Mouse (Mus musculus) testis, postnatal 10 days (tissue): ENCODE results near the gene Zfyve27.
A peak's percentile ranks its signal among the peaks of the same experiment; 100 is the strongest.

Source experiments
- DNase-seq: peaks from one replicate; pipeline ENCODE4 v3.0.0; 2021; ENCODE audit warnings: low spot score

The Zfyve27 gene

GRCm38 (mm10) chr19:42177461-42177860 lies 13.7 kb downstream of the Zfyve27 start:
- DNase-seq, result no peak

- DNase-seq, result no peak
These were observed 15.6 kb downstream of the Zfyve27 start for GRCm38 (mm10) chr19:42179356-42179755.

- DNase-seq, result no peak
These were observed 18.9 kb downstream of the Zfyve27 start for GRCm38 (mm10) chr19:42182673-42183072.

DNA sequence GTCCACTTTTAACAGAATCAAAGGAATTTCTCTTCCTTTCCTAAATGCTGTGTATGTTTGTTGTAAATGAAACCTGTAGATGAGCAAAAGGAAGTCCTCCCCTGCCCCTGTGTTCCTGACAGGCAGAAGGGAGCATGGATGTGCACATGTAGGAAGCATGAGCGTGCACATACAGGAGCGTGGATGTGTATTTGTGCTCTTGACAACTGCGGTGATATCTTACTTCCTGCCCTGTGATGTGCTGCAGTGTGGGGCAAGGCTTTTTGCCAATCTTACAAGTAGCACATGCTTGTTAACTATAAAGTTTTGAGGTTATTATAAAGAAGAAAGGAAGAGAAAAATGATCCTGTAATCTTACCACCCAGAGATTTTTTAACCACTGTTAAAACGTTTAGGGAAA lies 26.0 kb downstream of the Zfyve27 start:
- DNase-seq, result no peak

- peak; percentile 81 for DNase-seq
These were observed 26.7 kb downstream of the Zfyve27 start for GRCm38 (mm10) chr19:42190494-42190893.

- no peak for DNase-seq
These were observed 29.6 kb downstream of the Zfyve27 start for GRCm38 (mm10) chr19:42193311-42193710.

DNA sequence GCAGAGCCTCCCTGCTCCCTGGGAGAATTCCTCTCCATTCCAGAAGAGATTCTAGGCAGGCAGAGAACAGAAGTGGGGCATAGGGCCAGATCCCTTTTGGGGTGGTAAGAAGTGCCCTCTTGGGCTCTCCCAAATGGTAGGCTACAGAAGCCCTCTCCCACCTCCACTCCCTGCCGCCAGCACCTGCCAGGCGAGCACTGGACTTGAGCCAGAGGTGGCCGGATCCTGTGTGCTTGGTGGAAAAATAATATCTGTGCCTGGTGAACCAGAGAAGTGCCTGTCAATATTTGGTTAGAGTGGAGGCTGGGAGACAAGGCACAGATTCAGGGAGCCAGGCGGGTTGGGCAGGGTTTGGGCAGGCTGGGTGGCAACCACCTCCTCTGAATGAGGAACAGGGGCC lies 32.6 kb downstream of the Zfyve27 start:
- DNase-seq, result no peak

GRCm38 (mm10) chr19:42197066-42197465 lies 33.3 kb downstream of the Zfyve27 start:
- no peak for DNase-seq

DNA sequence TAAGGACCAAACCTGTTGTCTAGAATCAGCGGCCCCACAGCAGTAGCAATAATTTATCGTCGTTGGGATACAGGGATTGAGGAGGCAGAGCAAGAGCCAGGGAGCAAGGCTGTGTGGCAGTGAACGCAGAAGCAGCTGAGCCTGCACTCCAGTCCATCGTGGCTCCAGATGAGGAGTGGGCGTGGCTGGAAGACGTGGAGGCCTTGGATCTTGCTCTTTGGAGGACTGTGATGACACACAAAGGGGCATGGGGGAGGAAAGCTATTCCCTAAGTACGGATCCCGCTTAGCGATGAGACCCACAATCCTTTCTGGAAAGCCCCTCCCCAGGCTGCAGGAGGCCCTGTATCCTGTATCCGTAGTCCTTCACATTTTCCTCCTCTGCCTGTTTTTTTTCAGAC lies 34.3 kb downstream of the Zfyve27 start:
- no peak for DNase-seq

GRCm38 (mm10) chr19:42201696-42202381 lies 38.1 kb downstream of the Zfyve27 start, which contains the start of gene Sfrp5:
TSS of gene Sfrp5 (minus strand) at chr19:42202252.
- no peak for DNase-seq

DNA sequence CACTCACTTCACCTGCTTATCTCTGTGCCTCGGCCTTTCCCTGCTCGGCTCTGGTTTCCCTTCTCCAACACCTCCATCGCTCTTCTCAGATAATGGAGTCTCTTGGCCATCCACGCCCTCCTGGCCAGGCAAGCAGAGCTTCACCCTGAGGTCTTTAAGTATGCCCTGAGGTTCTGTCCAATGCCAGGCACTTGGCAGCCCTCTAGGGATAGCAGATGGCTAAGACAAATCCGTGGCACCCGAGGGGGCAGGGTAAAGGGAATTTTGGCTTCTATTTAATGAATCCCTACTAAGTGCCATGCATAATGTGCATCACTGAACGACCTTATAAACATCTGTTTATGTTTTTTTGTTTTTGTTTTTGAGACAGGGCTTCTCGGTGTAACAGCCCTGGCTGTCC lies 38.7 kb downstream of the Zfyve27 start:
- DNase-seq, result no peak

DNA sequence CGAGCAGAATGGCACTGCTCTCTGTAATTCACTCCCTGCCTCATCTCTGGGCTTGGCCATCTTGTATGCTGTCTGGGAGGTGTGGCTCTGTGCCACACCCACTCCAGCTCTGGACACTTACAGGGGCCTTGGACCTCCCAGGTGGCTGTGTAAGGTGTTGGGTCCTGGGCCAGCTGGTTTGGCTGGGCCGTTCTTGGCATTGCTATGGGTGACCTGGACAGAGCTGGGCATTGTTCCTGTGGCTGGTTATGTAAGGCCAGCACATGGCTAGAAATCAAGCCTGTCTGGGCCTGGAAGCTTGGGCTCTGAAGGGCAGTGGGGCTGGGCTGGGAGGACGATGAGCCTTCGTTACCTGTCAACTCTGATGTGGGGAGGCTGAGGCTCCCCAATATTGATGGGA lies 40.6 kb downstream of the Zfyve27 start:
- DNase-seq, result no peak

- DNase-seq, result no peak
These were observed 41.5 kb downstream of the Zfyve27 start for GRCm38 (mm10) chr19:42205201-42205600.

DNA sequence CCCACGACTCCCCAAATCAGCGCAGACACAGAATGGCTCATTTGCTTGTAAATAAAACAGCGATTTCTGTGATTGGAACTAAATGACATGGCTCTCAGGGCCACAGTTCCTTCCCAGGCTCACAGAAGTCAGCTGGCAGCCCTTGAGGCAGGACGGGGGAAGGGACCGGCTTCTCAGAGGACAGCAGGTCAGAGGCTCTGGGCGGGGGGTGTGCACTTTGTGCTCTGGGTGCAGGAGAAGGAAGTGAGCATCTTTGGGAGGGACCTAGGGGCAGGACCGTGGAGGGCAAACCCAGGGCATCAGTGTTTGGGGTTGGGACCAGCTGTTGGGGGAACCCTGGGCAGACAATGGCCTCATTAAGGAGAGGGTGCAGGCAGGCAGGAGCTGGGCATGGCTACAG lies 45.7 kb downstream of the Zfyve27 start:
- DNase-seq, result no peak

- no peak for DNase-seq
These were observed 46.2 kb downstream of the Zfyve27 start for GRCm38 (mm10) chr19:42209976-42210375.

- DNase-seq, result no peak
These were observed 48.2 kb downstream of the Zfyve27 start for GRCm38 (mm10) chr19:42211936-42212335.

GRCm38 (mm10) chr19:42214601-42215000 lies 50.9 kb downstream of the Zfyve27 start:
- DNase-seq, result no peak

GRCm38 (mm10) chr19:42216699-42217373 lies 53.1 kb downstream of the Zfyve27 start:
- no peak for DNase-seq

DNA sequence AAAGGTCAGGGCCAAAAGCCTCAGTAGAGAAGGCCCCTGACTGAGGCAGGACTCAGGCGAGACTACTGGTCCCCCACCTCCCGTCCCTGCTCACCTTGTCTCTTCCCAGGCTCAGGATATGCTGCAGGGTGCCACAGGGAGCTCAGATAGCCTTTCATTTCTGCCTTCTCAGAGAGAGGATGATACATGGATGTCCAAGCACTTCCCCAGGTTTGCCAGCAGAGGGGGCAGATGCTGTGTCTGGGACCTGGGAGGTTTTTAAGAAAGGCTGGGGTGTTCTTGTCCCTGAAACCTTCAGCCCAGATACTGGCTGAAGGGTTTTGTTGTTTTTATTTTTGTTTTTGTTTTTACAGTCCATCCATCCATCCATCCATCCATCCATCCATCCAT lies 53.6 kb downstream of the Zfyve27 start:
- peak; percentile 67 for DNase-seq

DNA sequence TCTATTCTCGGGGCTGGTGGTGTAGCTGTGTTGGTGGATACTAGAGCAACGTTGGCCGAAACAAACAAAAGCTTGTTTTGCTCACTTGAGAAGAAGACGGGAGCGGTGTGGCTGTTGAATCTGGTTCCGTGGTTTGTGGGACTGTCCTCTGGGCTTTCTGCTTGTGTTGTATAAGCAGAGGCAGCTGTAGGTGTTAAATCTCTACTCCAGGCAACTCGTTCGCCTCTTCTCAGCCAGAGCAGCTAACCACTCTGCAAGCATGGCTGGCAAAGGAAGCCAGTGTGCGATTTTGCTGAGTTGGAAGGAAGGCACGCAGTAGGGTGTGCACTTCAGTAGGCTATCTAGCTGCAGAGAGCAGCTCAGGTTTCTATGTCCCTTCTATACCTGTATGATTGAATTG lies 62.7 kb downstream of the Zfyve27 start:
- DNase-seq, result no peak

DNA sequence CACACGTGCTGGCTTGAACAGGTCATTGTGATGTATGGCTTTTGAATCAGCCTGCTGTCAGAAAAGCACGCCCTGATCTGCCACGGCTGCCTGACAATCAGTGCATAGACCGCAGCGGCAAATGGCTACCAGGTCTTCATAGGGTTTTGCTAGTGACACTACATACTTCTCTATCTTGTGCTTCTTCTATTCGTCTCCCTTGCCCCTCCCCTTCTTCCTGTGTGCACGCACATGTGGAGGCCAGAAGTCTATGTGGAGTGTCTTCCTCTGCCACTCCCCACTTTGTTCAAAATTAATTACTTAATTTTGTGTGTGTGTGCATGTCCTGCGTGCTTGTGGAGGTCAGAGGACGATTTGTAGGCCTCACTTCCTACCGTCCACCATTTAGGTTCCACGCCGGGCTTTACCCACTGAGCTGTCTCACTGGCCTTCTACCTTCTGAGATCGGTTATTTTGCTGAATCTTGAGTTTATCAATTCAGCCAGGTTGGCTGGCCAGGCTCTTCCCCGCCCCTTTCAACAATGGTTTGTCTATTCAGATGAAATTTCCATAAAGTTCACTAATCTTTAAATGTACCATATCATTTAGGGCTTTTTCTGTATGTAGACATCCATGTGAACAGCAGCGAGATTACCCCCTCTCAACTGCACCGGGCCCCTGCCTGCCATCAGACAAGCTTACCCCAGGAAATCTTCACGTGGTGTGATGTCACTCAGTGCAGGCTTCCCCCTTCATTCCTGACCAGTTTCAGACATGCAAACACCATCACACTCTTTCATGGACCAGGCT lies 65.9 kb downstream of the Zfyve27 start:
- DNase-seq, result no peak

DNA sequence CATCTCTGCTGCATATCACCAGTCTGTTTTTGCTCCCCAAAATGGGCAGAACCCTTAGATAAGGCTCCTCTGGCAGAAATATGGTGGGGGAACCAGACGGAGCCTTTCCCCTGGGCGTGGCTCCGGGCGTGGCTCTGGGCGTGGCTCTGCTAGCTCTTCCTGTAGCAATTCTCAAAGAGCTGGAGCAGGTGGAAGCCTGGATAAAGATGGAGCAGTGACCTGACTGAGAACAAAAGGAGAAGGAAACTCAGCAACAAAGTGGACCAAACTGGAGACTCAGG lies 66.5 kb downstream of the Zfyve27 start:
- DNase-seq, result no peak

DNA sequence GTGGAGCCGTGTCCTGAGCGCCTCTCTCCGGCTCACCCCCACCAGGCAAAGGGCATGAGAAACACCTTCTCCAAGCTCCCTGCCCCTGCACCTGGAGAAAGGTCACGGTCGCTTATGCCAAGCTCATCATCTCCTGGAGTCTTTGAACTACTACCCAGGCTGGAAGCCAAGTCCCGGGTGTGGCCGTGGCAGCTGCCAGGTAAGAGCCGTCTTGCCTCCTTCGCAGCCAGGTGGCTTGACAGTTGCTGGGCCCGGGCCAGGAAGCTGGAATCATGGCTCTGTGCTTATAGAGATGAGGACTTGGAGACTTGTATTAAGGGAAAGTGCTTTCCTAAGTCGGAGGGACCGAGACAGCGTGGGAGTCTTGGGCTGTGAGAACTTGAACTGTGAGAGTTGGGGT lies 67.2 kb downstream of the Zfyve27 start:
- no peak for DNase-seq
